Mouse (Mus musculus) kidney, postnatal 4 days (tissue): ENCODE measurements at regions not wholly inside any gene's neighbourhood (a gene's known extent, or its start where the extent isn't known, plus 50 kb on each side); places are given as distances from the start of the nearest gene placed in this dataset.

Experiments
- DNase-seq, 2 experiments: peaks; one replicate each; pipeline ENCODE4 v3.0.0; 2021; ENCODE audit warnings: mixed read lengths in 2 of 2

DNA sequence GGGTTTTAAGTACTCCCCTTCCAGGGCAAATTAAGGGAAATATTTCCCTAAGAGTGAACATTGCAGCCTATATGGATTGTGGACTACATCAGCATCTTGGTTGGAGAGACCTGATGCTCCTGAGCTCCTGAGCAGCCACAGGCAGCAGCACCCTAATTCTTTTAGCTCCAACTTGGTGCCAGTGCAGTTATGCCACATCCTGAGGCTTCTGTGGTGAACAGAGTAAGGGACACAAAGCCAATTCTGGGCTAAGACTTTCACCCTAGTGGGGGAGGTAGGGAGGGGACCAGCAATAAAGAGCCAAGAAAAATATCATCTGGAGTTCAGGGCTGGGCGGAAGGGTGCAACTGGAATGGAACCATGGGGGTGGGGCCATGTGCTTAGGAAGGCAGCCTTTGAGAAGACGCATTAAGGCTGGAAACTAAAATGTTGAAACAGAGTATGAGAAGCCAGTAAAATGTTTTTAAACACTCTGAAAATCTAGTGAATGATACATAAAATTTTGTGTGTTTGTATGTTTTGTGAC, 182.1 kb upstream of the Jun start:
- DNase-seq = peak; percentile 43 to 59

DNA sequence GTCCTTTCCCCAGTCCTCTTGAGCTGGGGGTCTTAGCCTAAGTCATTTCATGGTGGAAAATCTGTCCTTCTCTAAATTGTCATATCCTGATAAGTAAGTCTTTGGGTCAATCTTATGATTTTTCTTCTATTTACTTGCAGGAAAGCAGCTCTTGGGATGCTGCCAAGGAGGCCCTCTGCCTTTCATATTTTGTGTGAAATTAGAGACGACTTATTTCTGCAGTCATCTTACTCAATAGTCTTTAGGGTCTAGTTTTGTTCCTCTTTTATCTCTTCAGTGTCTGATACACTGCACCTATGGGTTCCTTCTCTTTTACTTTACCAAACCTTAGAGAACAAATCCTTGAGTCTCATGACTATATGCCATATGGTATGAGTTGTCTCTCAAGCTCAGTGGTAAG, 196.0 kb upstream of the Jun start:
- DNase-seq = peak; percentile 30 to 31

DNA sequence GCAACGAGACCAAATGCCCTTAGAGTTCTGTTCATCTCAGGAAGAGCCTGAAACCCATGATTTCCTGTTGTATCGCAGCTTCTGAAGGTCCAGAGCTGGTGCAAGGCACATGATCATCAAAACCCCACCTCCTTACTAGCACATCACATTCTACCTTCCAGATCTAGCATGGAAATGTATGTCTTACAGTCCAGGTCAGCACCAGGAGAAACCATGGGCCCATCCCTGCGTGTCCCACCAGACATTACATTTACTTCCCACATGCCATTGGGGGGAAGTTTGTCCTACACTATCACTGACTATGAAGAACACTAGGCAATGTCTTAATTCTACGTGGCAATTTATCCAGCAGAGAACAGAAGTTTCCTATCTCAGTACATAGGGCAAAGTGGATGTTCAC, 197.0 kb upstream of the Jun start:
- no peak for DNase-seq

DNA sequence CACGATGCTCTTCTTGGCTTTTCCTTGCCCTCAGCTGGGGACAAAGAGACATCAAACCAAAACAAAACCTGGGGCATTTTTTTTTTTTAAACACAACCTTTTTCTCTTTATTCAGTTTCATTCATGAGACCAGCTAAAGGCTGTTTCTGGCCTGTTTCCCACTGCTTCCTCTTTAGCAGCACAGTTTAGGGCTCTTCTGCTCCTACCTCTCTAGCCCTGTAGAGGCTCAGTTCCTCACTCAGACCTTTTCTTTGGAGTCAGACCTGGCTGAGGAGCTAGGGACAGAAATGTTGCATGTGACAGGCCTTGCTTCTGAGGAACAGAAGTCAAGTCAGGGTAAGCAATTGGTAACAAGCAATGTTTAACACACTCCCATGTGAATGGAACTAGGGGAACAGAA, 198.1 kb upstream of the Jun start:
- DNase-seq = no peak

DNA sequence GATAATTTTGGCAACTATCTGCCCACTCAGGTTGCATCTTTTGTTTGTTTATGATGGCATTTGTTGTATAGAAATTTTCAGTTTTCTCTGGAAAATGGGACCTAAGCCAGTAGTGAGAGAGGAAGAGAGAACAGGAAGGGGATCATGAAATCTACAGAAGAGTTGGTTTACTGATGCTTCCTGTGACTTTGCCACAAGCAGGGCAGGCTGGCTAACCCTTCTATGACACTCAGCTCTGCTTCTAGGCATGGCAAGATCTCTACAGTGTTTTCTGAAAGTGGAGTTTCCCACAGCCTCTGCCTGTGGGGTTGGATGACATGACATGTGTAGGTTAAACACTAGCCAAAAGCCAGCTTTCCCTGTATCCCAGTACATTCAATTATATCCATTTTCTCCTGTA, 217.7 kb upstream of the Jun start:
- DNase-seq = no peak

DNA sequence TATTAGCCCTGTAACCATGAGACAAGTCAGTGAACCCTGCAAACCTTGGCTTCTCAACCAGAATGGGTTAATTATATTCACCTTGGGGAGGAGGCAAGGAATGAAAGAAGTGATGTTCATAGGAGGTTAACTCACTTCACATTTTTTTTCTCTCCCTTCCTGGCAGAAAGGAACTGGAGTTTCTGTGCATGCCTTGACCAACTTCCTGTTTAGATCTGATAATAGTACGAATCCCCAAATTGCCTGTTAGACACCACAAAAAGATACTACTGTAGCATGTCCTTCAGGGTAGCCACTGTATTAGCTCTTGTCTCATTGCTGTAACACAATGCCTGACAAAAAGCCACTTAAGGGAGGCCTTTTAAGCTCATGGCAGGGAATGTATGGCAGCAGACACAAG, 218.4 kb upstream of the Jun start:
- DNase-seq = no peak

DNA sequence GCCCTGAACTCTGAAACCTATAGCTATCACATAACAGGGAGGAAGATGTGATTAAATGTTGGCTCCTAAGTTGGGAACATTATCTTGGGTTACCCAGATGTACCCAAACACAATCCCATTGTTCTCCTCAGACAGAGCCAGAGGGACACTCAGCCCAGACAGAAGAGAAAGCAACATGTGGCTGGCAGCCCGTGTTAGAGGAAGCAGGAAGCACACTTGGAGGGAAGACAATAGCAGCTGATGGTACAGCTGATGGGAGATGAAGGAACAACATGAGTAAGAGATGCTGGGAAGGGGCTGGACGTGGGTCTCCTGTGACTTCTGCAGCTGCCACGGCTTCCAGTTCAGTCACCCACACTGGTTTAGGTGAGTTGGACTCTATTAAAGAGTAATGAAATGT, 224.2 kb upstream of the Jun start:
- DNase-seq = no peak

DNA sequence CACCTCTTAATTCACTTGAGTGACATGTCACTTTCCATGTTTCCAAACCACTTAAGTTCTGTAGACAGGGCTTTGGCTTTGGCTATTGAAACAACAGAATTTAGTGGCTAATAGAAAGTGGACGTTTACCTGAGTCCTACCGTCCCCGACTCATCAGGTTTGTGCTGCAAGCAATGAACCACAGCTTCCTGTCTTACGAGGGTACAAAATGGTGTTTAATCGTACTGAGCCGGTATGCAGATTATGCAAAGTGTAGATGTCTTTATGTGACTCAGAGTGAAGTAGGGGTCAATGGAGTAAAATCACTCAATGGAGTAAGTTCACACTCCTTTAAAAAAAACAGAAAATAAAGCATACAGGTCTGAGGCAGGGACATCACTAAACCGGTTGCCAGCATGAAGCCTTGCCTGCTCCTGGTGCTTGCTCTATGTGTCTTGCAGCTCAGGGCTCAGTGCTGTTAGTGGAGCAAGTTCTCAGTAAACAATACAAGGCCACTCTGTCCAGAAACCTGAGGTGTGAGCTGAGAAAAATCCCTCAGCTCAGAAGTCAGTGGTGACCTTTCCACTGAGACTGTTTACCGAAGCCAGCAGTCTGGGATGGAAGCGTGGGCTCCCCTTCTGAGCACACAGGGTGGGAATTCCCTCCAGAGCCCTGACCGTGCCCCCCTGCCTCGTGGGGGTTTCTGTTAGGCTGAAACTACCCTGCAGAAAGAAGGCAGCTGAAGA, 226.1 kb upstream of the Jun start:
- DNase-seq = no peak

DNA sequence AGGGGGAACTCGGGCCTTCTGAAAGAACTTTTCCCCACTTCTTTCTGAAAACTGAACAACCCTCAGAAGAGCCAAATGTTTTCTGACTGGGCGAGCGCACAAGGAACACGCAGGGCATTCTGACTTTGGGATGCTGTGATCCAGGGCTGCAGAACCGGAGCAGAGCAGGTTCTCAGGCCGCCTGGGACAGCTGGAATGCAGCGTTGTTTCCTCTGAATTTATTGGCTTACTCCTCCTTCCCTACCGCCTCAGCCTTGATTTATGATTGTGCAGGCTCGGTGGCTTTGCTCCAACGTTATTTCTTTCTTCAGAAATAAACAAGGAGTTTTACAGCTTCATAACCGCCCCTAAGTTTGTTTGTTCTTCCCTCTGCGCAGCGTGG, 226.7 kb upstream of the Jun start:
- peak; percentile 70 to 82 for DNase-seq

DNA sequence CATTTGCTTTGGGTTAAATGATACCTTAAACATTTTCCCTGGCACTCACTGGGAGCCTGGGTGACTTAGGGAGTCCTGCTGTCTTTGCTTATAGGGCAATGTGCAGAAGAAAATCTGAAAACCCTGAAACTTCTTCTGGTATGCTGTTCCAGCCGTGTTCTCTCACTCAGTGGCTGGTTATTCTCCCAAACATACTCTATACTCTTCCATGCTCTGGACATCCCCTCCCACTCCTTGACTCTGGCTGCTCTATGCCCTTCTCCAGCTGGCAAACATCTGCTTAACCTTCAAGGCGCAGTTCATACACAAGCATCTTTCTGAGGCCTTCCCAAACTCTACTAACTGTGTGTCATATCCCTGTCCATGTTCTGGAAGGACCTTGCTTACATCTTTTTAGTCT, 227.2 kb upstream of the Jun start:
- peak; percentile 21 to 45 for DNase-seq

DNA sequence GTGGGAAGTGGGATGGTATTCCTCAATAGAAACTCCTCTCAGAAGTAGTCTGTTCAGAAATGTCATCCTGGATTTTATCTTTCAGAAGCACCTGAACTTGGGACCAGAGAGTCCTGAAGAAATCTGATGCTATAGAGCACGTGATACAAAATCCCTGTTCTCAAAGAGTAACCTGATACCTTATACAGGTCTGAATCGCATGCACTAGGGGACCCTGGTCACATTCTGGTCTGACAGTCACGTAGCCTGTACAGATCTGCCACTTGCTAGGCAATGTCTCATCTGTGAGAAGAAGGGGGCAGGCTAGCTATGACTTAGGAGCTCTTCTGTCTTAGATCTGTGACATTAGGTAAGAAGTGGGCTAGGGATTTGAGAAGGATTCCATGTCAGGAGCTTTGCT, 230.1 kb upstream of the Jun start:
- DNase-seq = no peak

DNA sequence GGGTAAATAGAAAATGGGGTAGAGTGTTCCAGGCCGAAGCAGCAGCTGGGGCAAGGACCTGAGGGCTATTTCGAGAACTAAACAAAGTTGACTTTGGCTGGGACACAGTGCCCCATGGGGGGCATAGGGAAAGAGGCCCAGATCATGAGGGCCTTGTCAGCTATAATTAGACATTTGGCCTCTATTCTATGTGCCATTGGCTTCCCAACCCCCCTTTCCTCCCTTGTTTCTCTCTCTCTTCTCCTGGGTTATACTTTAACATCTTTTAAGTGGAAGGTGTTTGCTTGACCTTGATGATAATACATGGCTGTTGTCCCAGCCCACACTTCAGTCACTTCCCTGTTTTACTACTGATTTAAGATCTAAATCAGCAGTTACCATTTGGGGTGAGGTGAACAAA, 231.8 kb upstream of the Jun start:
- no peak for DNase-seq

DNA sequence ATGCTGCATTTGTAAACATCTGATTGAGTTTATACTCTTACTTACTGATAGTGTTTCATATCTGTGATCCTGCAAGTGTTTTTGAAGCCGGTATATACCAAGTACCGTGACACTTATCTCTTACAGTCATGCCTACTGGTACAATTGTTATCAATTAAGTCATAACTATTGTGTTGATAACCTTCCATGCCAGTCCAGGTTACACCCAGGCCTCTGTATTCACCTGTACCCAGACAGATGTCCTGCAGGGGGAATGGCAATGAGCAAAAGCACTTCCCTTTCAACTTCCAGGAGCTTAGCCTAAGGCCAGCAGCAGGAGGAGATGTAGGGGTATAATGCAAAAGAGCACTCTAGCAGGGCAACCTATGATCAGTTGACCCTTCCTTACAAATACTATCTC, 232.2 kb upstream of the Jun start:
- DNase-seq = no peak

DNA sequence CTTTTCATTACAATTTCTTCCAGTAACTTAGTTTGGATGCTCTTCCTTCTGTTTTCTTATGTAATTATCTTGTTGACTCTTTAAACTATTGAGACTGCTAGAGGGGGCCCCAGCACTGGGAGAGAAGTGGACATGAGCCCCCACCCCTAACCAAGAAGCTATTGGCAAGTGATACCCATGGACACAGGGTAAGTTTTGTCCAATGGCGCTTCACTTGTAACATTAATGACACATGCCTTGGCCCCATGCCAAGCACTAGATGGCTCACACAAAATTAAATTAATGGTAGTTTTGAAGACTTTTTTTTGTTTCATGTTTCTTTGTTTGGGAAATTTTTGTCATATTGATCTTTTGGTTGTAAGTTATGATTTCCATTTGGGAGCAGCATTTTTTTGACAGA, 232.7 kb upstream of the Jun start:
- DNase-seq = no peak

DNA sequence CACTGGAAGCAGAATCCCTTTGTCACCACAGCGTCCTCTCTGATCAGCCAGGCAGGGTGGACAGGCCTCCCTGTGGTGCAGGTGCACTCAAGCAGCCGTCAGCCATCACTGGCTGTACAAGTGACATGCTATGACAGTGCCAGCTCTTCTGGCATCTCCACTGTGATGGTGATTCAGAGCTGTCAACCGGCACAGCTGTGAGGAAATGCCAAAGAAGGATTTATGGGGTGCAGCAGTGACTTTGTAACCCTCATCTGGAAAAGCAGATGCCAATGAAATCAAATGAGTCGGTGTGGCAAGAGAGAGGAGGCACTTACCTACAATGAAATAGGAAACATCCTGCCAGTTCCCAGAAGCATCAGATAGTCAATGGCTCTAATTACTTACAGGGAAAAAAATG, 238.3 kb upstream of the Jun start:
- no peak for DNase-seq

DNA sequence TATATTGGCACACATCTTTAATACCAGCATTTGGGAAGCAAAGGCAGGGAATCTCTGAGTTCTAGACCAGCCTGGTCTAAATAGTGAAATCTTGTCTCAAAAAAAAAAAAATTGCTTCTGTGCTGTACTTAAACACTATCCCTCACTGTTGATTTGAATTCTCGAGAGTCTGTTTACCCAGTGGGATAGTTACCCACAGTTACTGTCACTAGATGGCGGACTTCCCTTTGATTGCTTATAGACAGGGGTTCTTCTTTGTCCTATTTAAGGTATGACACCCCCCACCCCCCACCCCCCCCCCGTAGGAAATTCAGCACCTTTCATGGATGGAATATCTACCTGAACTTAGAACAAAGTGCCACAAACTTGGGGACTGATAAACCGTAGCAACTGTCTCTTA, 242.1 kb upstream of the Jun start:
- DNase-seq = no peak

DNA sequence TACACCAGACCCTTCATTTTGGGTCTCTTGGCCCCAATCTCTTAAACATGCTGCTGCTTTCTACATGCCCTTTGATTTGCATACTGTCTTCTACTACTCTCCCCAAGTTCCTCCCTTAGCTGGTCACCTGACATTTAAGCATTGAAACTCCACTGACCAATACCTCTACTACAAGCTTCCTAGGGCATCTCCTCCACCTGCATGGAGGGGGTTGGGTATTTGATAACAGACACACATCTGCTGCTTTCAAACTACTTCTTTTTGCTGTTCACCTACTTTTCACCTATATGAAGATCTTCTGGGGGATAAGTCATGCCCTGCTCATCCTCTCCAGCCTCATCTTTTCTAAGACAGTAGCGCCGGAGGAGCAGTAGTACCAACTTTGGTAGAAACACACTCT, 249.9 kb upstream of the Jun start:
- no peak for DNase-seq

DNA sequence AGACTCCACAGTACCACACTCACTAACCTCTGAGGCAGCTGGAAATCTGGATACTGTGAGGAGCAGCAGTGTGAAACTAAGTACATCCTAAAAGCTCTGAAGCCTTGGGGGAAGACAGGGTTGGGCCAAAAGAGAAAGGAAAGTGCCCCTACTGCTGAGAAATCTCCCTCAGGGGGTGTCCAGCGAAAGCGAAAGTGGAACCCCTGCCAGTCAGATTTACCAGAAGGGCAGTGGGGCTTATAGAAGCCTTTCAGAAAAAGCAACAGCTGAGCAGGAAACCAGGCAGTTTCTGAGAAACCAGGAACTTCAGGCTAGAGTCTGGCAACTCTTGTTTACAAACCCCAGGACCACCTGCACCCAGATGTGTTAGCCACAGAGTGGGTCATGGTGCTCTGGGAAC, 251.3 kb upstream of the Jun start:
- peak; percentile 18 to 32 for DNase-seq

DNA sequence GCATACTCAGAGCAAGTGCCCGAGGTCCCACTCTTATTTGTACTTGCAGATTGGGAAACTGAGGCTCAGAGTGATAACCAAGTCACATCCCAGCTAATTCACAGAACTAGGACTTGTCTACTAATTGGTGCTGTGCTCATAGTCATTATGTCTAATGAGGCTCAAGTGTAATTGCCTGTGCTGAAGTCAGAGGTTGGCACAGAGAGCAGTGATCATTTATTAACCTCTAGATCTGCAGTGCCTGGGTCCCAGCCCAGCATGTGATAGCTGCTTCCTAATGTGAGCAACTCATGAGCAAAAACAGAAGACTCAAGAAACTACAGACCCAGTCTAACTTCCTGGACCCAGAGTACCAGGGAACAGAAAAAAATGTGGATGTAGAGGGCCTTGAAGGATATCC, 252.0 kb upstream of the Jun start:
- peak in 1 of 2 experiments; percentile 17 for DNase-seq

DNA sequence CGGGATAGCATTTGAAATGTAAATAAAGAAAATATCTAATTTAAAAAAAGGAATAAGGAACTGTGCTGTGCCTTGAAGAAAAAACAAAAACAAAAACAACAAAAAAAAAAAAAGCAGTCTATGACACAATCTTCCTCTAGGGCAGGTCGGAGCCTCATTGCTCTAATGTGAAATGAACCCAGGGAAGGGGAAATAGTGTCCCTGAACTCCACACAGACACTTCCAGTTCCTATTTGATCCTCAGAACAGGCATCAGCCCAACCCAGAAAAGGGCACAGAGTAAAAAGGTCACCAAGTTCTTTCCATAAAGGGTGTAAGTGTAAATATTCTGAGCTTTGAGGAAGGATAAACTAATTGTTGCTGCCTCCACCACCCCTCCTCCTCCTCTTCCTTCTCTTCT, 250.2 kb upstream of the Fggy start:
- no peak for DNase-seq

DNA sequence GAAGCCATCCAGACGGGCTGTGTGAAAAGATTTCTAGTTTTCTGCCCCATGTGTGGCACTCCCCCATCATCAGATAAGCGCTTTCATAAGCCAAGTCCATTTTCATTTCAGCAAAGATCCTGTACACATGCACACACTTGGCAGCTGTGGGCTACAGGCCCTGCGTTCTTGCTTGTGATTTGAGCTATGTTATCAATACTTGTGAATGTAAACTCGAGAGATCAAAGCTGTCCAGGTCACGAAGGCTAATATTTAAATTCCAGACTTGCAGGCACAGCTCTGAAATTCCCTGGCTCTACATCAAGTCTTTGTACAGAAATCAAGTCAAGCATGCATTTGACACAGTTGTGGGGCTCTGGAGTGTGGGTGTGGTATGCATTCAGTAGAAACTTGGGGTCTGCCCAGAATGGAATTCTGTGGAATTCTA, 248.8 kb upstream of the Fggy start:
- no peak for DNase-seq

DNA sequence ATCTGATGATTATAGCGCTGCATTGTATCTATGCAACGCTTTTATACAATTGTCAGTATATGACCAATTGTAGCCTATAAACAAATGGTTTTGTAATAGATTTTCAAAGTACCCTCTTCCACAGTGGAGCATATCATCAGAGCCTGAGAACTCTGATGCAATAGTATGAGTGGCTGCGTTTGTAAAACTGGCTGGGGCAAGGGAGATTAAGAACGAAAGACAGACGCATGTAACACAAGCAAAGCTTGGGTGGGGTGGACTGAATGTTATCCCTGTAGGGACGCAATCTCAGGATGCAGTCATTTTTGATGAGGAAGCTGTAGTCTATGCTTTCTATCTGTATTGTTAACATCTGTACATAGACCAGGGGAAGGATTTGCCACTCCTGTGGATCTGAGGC, 246.9 kb upstream of the Fggy start:
- no peak for DNase-seq

DNA sequence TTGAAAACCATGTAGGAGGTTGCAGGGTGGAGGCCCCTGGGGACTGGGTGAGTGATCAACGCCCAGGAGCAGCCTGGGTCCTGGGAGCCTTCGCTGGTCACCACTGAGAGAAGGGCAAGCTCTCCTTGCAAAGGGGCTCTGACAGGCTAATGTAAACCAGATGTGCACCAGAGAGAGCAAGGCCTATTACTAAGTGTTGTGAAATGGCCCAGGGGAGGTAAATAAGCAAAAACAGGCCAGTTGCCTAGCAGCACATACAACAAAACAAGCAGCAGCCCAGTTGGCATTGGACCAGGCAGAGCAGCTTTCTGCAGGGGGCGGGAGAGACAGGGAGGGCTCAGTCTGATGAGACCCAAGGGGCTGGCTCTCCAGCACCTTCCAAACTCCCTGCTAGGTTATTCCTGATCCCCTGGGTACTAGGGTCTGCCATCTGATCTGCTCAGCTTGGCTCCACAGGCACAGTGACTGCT, 239.5 kb upstream of the Fggy start:
- DNase-seq = peak; percentile 71 to 81

DNA sequence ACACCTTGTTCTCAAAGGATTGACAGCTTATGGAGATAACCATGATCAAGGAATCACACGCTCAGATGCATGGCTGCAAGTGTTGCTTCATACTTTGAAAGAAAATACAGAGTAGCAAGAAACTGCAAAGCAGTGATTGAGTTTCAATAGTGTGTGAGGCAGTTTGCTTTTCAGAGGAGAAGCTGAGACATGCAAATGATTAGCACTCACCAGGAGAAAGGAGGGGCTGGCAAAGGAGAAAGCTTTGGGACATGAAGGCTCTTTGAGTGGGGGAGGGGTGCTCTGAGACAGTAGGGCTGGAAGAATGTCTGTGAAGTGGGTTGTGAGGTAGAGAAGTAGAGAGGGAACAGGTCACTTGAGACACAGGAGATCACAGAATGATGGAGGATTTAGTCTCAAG, 238.7 kb upstream of the Fggy start:
- DNase-seq = peak in 1 of 2 experiments; percentile 35

DNA sequence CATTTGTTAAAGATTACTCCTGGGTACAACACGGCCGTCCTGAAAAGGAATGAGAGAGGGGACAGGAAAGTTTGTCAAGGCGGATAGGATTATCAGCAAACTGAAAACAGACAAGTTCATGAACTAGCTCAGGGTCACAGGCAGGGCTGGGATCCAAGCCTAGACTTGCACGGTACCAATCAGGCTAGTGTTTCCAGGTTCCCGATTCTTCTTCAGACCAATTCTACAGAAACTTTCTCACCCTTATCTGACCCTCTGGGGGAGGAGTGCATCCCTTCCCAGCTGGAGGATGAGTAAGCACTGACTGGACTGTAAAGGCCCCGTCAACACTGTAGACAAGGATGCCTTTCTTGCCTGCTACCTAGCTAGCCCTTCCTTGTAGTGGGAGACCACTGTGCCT, 238.3 kb upstream of the Fggy start:
- DNase-seq = peak in 1 of 2 experiments; percentile 25
